Mouse (Mus musculus) brain, embryonic 14.5 days (tissue): ENCODE results near the gene Cluap1.

Source experiments
- CTCF ChIP-seq: fragments of 200-500 bp; IDR thresholded peaks from 2 replicates; pipeline ENCODE4 v1.5.1; 2012; ENCODE audit warnings: inconsistent platforms, mild to moderate bottlenecking, moderate library complexity, borderline replicate concordance; ENCODE audit not compliant: insufficient read depth, insufficient read length; ENCODE audit errors: extremely low read depth
- POLR2A ChIP-seq: fragments of 200-500 bp; IDR thresholded peaks from 2 replicates; pipeline ENCODE4 v1.6.1; 2012; ENCODE audit warnings: mild to moderate bottlenecking, inconsistent platforms, borderline replicate concordance; ENCODE audit not compliant: poor library complexity, insufficient read depth, insufficient read length, severe bottlenecking; ENCODE audit errors: extremely low read depth

GRCm38 (mm10) chr16:3934091-3934490 is 25.5 kb downstream of the Cluap1 start:
- TF ChIP-seq CTCF (no peak), POLR2A (no peak)
